Mouse (Mus musculus): Measurements from ENCODE around the gene Syngr3. TPM values are rescaled to one million over a fixed set of nuclear protein-coding genes. Genes with fewer than 3 reads are reported as not detected.

Syngr3 gene
- polyA plus RNA-seq, 1 experiment from 2014 or later, result 319 TPM

GRCm38 (mm10) chr17:24695326-24696010 lies 5.7 kb upstream of the Syngr3 start:
- H3K4me2 ChIP-seq (ENCODE audit: low read length), result peak overlapping the region; percentile 69
- H3K36me3 ChIP-seq (ENCODE audit: control insufficient read depth, insufficient read depth, low read length), result peaks cover 14% of the 10 kb centered on the region
- peak overlapping the region; percentile 72 for H3K4me3 ChIP-seq (ENCODE audit: low read length)
- peak overlapping the region; percentile 90 for H3K9ac ChIP-seq (ENCODE audit: low read depth, low read length)
- peaks cover 26% of the 10 kb centered on the region for H3K4me1 ChIP-seq (ENCODE audit: control insufficient read depth, insufficient read depth, low read depth, low read length)
- H3K9me3 ChIP-seq (ENCODE audit: control insufficient read depth, low read length), result no peaks in the 10 kb centered on the region
- ATAC-seq, result peak; percentile 61
- no peaks in the 10 kb centered on the region for H3K27me3 ChIP-seq (replicated peaks; ENCODE audit: control insufficient read depth, insufficient read depth, low read length)
- peak overlapping the region; percentile 96 for H3K27ac ChIP-seq (ENCODE audit: low read depth, low read length)
- WGBS, result 7% methylated on average over 41 of the region's 51 CpGs

GRCm38 (mm10) chr17:24692385-24692784 lies 2.6 kb upstream of the Syngr3 start:
- H3K4me3 ChIP-seq (ENCODE audit: low read length), result no peak overlapping the region
- ATAC-seq, result no peak
- H3K36me3 ChIP-seq (ENCODE audit: control insufficient read depth, insufficient read depth, low read length), result peaks cover 6% of the 10 kb centered on the region; the same call in 1 of the 2 replicates
- peaks cover 42% of the 10 kb centered on the region for H3K4me1 ChIP-seq (ENCODE audit: control insufficient read depth, insufficient read depth, low read depth, low read length)
- no peak overlapping the region for H3K4me2 ChIP-seq (ENCODE audit: low read length)
- no peak overlapping the region for H3K9ac ChIP-seq (ENCODE audit: low read depth, low read length)
- no peaks in the 10 kb centered on the region for H3K9me3 ChIP-seq (ENCODE audit: control insufficient read depth, low read length)
- 89% methylated on average over 5 of the region's 5 CpGs for WGBS
- no peak overlapping the region for H3K27ac ChIP-seq (ENCODE audit: low read depth, low read length)
- H3K27me3 ChIP-seq (replicated peaks; ENCODE audit: control insufficient read depth, insufficient read depth, low read length), result peaks cover 4% of the 10 kb centered on the region; the same call in 1 of the 2 replicates

GRCm38 (mm10) chr17:24687599-24687998 lies 2.2 kb downstream of the Syngr3 start:
- Histone ChIP-seq H3K4me1 (ENCODE audit: control insufficient read depth, insufficient read depth, low read depth, low read length) (peaks cover 29% of the 10 kb centered on the region), H3K9me3 (ENCODE audit: control insufficient read depth, low read length) (no peaks in the 10 kb centered on the region), H3K9ac (ENCODE audit: low read depth, low read length) (peak overlapping the region; percentile 52), H3K4me3 (ENCODE audit: low read length) (peak overlapping the region; percentile 39), H3K36me3 (ENCODE audit: control insufficient read depth, insufficient read depth, low read length) (peaks cover 16% of the 10 kb centered on the region), H3K27ac (ENCODE audit: low read depth, low read length) (no peak overlapping the region), H3K27me3 (replicated peaks; ENCODE audit: control insufficient read depth, insufficient read depth, low read length) (peaks cover 4% of the 10 kb centered on the region; the same call in 1 of the 2 replicates), H3K4me2 (ENCODE audit: low read length) (peak overlapping the region; percentile 72)
- ATAC-seq, result no peak; the same call in 1 of the 2 replicates
- 19% methylated on average over 23 of the region's 23 CpGs for WGBS

GRCm38 (mm10) chr17:24687146-24687595 lies 2.6 kb downstream of the Syngr3 start:
- Histone ChIP-seq H3K4me1 (ENCODE audit: control insufficient read depth, insufficient read depth, low read depth, low read length) (peaks cover 29% of the 10 kb centered on the region), H3K27me3 (replicated peaks; ENCODE audit: control insufficient read depth, insufficient read depth, low read length) (peaks cover 4% of the 10 kb centered on the region; the same call in 1 of the 2 replicates), H3K9me3 (ENCODE audit: control insufficient read depth, low read length) (no peaks in the 10 kb centered on the region), H3K4me3 (ENCODE audit: low read length) (peak overlapping the region; percentile 39), H3K4me2 (ENCODE audit: low read length) (peak overlapping the region; percentile 72), H3K36me3 (ENCODE audit: control insufficient read depth, insufficient read depth, low read length) (peaks cover 14% of the 10 kb centered on the region; the same call in 1 of the 2 replicates), H3K27ac (ENCODE audit: low read depth, low read length) (no peak overlapping the region), H3K9ac (ENCODE audit: low read depth, low read length) (peak overlapping the region; percentile 52)
- 2% methylated on average over 25 of the region's 25 CpGs for WGBS
- peak; percentile 26 for ATAC-seq

GRCm38 (mm10) chr17:24686514-24686913 lies 3.2 kb downstream of the Syngr3 start:
- no peak overlapping the region for H3K4me2 ChIP-seq (ENCODE audit: low read length)

GRCm38 (mm10) chr17:24677500-24678080 lies 12.2 kb downstream of the Syngr3 start:
- Histone ChIP-seq H3K27me3 (replicated peaks; ENCODE audit: control insufficient read depth, insufficient read depth, low read length) (no peaks in the 10 kb centered on the region), H3K27ac (ENCODE audit: low read depth, low read length) (no peak overlapping the region), H3K9me3 (ENCODE audit: control insufficient read depth, low read length) (no peaks in the 10 kb centered on the region), H3K4me3 (ENCODE audit: low read length) (no peak overlapping the region), H3K36me3 (ENCODE audit: control insufficient read depth, insufficient read depth, low read length) (peaks cover 27% of the 10 kb centered on the region), H3K9ac (ENCODE audit: low read depth, low read length) (no peak overlapping the region), H3K4me1 (ENCODE audit: control insufficient read depth, insufficient read depth, low read depth, low read length) (no peaks in the 10 kb centered on the region; the same call in 1 of the 2 replicates), H3K4me2 (ENCODE audit: low read length) (no peak overlapping the region)
- WGBS, result 94% methylated on average over 24 of the region's 24 CpGs
- no peak; the same call in 1 of the 2 replicates for ATAC-seq

More at GRCm38 (mm10) chr17:24686514-24686913, 3.2 kb downstream of the Syngr3 start:
- WGBS, result 39% methylated on average over 16 of the region's 16 CpGs
- H3K9ac ChIP-seq (ENCODE audit: low read depth, low read length), result no peak overlapping the region
- H3K27ac ChIP-seq (ENCODE audit: low read depth, low read length), result no peak overlapping the region
- peaks cover 15% of the 10 kb centered on the region; the same call in 1 of the 2 replicates for H3K36me3 ChIP-seq (ENCODE audit: control insufficient read depth, insufficient read depth, low read length)
- no peak overlapping the region for H3K4me3 ChIP-seq (ENCODE audit: low read length)
- peaks cover 4% of the 10 kb centered on the region; the same call in 1 of the 2 replicates for H3K27me3 ChIP-seq (replicated peaks; ENCODE audit: control insufficient read depth, insufficient read depth, low read length)
- H3K4me1 ChIP-seq (ENCODE audit: control insufficient read depth, insufficient read depth, low read depth, low read length), result peaks cover 29% of the 10 kb centered on the region
- no peaks in the 10 kb centered on the region for H3K9me3 ChIP-seq (ENCODE audit: control insufficient read depth, low read length)
- no peak for ATAC-seq

GRCm38 (mm10) chr17:24676877-24677276 lies 12.9 kb downstream of the Syngr3 start:
- H3K4me3 ChIP-seq (ENCODE audit: low read length), result no peak overlapping the region
- peaks cover 6% of the 10 kb centered on the region for H3K4me1 ChIP-seq (ENCODE audit: control insufficient read depth, insufficient read depth, low read depth, low read length)
- H3K27ac ChIP-seq (ENCODE audit: low read depth, low read length), result no peak overlapping the region
- no peak overlapping the region for H3K9ac ChIP-seq (ENCODE audit: low read depth, low read length)
- no peak overlapping the region for H3K4me2 ChIP-seq (ENCODE audit: low read length)
- 93% methylated on average over 5 of the region's 5 CpGs for WGBS
- H3K27me3 ChIP-seq (replicated peaks; ENCODE audit: control insufficient read depth, insufficient read depth, low read length), result no peaks in the 10 kb centered on the region
- H3K9me3 ChIP-seq (ENCODE audit: control insufficient read depth, low read length), result no peaks in the 10 kb centered on the region
- ATAC-seq, result no peak
- peaks cover 27% of the 10 kb centered on the region for H3K36me3 ChIP-seq (ENCODE audit: control insufficient read depth, insufficient read depth, low read length)

- Histone ChIP-seq H3K27ac (ENCODE audit: low read depth, low read length) (no peak overlapping the region), H3K4me1 (ENCODE audit: control insufficient read depth, insufficient read depth, low read depth, low read length) (peaks cover 13% of the 10 kb centered on the region), H3K36me3 (ENCODE audit: control insufficient read depth, insufficient read depth, low read length) (peaks cover 22% of the 10 kb centered on the region), H3K27me3 (replicated peaks; ENCODE audit: control insufficient read depth, insufficient read depth, low read length) (no peaks in the 10 kb centered on the region), H3K4me3 (ENCODE audit: low read length) (no peak overlapping the region), H3K9ac (ENCODE audit: low read depth, low read length) (no peak overlapping the region), H3K9me3 (ENCODE audit: control insufficient read depth, low read length) (no peaks in the 10 kb centered on the region), H3K4me2 (ENCODE audit: low read length) (no peak overlapping the region)
- 55% methylated on average over 2 of the region's 2 CpGs for WGBS
- no peak for ATAC-seq
Measured at GRCm38 (mm10) chr17:24676187-24676586, 13.6 kb downstream of the Syngr3 start.

- H3K27me3 ChIP-seq (replicated peaks; ENCODE audit: control insufficient read depth, insufficient read depth, low read length), result no peaks in the 10 kb centered on the region
- no peak for ATAC-seq
- peaks cover 23% of the 10 kb centered on the region for H3K4me1 ChIP-seq (ENCODE audit: control insufficient read depth, insufficient read depth, low read depth, low read length)
- H3K27ac ChIP-seq (ENCODE audit: low read depth, low read length), result no peak overlapping the region
- WGBS, result 84% methylated on average over 7 of the region's 7 CpGs
- no peak overlapping the region for H3K4me3 ChIP-seq (ENCODE audit: low read length)
- no peak overlapping the region for H3K9ac ChIP-seq (ENCODE audit: low read depth, low read length)
- no peak overlapping the region for H3K4me2 ChIP-seq (ENCODE audit: low read length)
- no peaks in the 10 kb centered on the region for H3K9me3 ChIP-seq (ENCODE audit: control insufficient read depth, low read length)
- H3K36me3 ChIP-seq (ENCODE audit: control insufficient read depth, insufficient read depth, low read length), result peaks cover 10% of the 10 kb centered on the region
Measured at GRCm38 (mm10) chr17:24674277-24674676, 15.5 kb downstream of the Syngr3 start.
